Mouse (Mus musculus): ENCODE data around the gene AC124502.3.
"Not testable (repeated sequence)": the region's sequence is repeated elsewhere in the genome, so short reads cannot be mapped to it uniquely, and the experiment has no call there.

The AC124502.3 gene

GRCm38 (mm10) chr19:5085145-5085863, 46.6 kb downstream of the AC124502.3 start, which contains the start of gene Tmem151a:
Gene Tmem151a (minus strand): TSS chr19:5085531.
- DNase-seq = no peak

DNA sequence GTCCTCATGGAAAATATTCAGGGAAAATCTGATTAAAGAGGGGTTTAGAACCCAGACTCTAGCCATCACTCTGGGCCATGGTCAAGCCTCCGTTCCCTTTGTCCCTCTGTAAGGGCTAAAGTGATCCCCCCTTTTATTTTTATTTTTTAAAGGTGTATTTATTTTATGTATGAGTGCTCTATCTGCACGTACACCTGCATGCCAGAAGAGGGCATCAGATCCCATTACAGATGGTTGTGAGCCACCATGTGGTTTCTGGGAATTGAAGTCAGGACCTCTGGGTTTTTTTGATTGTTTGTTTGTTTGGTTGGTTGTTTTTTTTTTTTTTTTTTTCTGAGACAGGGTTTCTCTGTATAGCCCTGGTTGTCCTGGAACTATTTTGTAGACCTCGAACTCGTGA, 47.8 kb downstream of the AC124502.3 start:
- DNase-seq = not testable (repeated sequence)

DNA sequence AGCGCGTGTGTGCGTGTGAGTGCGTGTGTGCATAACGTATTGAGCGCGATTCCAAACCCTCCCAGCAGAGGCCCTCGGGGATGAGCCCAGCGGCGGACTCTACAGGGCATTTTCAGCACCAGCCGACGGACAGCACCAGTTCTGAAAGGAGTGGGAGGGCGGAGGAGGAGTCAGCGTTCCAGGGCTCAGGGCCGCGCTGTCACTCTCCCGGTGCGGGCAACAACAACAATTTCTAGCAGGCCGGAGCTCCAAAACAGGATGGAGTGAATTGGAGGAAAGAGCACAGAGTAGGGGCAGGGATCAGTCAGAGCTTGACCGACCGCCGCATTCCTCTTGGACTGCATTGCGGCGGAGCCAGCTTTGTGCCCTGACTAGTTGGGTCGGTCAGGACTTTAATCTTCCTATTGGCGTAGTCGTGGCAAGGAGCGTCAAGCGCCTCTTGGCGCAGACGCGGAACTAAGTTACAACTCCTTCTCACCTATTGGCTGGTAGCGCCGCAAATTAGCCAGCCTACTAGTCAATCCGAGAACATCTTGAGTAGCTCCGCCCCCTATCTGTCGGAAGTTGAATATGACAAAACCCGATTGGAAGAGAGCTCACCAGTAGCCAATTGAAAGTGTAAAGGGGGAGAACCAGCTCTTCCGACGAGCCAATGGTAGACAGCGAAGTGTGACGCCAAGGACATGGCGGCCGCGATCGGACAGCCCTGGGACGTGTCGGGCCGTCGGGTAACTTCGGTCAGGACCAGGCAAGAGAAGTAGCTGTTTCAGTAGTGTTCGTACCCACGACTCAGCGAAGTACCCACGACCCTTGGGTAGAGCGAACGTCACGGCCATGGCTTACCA, 49.4 kb downstream of the AC124502.3 start, which contains the start of gene Yif1a:
Gene Yif1a (plus strand): TSS at position 655 of the 845 bp plus-strand sequence.
- DNase-seq = peak; percentile 87 to 89

GRCm38 (mm10) chr19:5089324-5089723, 50.6 kb downstream of the AC124502.3 start:
- DNase-seq = no peak

GRCm38 (mm10) chr19:5092083-5092482, 53.4 kb downstream of the AC124502.3 start:
- no peak for DNase-seq

DNA sequence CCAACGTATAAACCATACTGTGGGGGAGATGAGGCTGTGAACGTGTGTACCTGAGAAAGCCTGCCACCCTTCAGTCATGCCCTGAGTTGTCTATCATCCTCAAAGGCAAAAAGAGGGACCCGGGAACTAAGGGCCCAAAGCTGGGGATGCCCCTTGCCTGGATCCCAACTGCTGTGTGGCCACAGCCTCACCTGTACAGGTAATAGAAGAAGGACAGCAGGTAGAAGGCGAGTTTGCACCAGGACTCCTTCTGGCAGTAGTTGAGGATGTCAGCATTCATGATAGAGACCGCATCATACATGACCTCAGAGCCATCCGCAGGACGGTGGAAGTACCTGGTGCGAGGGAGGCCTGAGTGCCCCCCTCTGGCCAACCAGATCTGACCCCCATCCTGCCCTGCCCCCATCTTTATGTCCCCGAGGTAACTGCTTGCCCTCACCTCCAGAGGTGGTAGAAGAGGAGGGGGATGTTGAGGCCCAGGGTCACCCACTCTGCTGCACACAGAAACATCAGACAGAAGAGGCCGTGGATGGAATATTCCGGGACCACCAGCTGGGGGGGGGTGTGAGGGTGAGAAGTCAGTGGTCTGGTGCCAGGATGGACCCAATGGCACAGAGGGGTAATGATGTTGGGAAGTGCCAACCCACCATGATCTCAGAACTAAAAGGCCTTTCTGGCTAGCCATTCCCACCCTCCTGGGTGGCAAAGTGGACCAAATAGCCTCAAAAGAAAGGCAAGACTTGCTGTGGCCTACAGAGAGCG, 55.0 kb downstream of the AC124502.3 start:
- DNase-seq = no peak

DNA sequence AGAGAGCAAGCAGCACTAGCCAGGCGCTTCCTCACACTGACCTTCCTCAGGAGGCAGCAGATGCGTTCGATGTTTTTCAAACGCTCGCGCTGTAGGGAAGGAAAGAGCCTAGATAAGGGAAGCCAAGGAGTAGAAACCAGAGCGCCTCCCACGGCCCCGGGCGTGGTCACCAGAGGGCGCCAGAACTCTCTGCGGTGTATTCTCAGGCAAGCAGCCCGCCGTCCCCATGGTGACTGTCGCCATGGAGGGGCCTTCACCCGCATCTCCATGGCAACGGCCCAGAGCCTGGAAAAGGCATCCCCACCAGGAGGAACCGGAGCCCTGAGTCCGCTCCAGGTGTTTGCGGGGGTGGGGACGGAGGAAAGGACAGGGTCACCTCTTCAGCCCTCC, 55.5 kb downstream of the AC124502.3 start:
- DNase-seq = peak; percentile 86 to 88

DNA sequence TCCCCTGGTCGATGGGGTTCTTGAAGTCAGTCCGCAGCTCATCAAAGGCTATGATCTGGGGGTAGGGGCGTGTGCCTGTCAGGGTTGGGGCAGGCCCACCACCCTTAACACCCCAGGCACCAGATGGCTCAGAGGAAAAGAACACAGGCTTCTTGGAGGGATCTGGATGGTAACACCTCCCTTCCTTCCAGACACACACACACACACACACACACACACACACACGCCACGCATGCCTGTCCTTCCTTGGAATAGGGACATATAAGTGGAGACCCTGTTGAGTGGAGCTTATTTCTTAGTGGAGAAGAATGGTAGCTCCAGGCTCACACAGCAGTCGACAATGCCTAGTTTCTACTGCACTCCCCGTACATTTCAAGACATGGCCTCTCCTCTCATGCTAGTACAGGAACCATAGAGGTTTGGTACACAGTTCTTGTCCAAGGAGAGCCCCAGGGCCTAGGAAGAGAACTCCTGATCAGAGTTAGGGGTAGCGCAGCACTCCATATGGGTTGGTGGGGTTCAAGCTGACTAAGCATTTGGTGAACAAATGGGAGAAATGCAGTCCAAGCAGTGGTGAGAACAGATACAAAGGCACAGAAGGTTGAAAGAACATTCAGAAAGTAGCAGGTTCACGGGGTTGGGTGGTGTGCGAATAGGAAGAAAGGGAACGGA, 56.2 kb downstream of the AC124502.3 start:
- DNase-seq = no peak

- no peak for DNase-seq
These were observed 57.3 kb downstream of the AC124502.3 start for GRCm38 (mm10) chr19:5095887-5096474.

GRCm38 (mm10) chr19:5097521-5098362, 59.1 kb downstream of the AC124502.3 start:
- DNase-seq = peak in 1 of 2 experiments; percentile 29

DNA sequence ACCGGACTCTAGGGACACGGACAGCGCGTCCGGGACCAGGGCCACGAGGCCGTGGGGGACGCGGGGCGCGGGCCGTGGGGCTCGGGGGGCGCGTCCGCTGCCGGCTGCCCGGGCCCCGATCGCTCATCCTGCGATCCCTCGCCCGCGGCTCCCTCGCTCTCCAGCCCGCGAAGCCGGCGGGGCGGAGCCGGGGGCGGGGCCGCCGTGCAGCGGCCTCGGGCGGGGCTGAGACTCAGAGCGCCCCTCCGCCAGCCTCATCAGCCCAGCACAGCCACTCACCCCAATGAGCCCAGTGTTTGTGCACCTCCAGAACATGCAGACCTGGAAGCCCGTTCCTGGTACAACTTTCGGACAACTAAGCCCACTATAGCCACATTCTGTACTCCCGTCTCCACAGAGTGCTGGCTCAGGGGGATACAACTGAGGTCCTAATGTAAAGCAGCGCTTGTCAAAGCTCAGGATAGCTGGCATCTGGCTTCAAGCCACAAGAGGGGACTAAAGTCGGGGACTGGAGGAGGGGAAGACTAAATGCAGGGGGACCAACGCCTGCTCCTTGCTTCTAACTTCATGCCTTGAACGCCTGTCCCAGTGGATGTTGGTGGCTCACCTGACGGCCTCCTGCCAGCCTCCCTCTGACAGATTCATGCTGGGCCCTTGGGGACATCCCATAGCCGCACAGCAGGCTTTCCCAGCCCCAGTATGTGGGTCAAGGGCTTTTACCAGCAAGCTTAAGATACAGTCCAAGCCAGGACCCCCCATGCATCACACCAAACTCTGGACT, 59.9 kb downstream of the AC124502.3 start, which contains the start of gene Cnih2:
Gene Cnih2 (minus strand): TSS at position 159 of the 781 bp plus-strand sequence.
- DNase-seq = peak; percentile 69 to 76
